Mouse (Mus musculus): ENCODE measurements around the gene Zfp346.

DNA sequence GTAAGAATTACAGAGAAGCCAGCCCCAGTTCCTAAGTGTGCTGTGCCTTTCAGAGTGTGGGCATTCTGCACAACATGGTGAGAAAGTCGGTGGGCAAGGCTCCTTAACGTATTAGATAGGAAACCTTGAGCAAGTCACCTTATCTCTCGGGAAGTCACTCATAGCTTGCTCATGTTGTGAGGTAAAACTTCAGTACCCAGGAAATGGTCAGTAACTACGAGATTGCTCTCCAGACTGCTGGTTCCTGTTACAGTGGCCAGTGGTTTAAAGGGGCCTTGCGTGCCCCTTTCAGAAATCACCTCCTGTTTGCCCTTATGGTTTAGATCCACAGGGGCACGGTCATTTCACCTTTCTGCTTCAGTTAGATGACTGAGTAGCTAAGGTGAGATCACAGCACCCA, 9.3 kb downstream of the Zfp346 start:
- no peak for TF ChIP-seq CTCF (IDR thresholded peaks at IDR 0.05; ENCODE audit: insufficient read depth, low read depth, low read length)
- TF ChIP-seq POLR2A (IDR thresholded peaks at IDR 0.05; ENCODE audit: insufficient read depth, low read depth, low read length), result no peak

All from olfactory bulb, adult 2 months (tissue).